Mouse (Mus musculus): Measurements from ENCODE around the gene Nfia.

DNA sequence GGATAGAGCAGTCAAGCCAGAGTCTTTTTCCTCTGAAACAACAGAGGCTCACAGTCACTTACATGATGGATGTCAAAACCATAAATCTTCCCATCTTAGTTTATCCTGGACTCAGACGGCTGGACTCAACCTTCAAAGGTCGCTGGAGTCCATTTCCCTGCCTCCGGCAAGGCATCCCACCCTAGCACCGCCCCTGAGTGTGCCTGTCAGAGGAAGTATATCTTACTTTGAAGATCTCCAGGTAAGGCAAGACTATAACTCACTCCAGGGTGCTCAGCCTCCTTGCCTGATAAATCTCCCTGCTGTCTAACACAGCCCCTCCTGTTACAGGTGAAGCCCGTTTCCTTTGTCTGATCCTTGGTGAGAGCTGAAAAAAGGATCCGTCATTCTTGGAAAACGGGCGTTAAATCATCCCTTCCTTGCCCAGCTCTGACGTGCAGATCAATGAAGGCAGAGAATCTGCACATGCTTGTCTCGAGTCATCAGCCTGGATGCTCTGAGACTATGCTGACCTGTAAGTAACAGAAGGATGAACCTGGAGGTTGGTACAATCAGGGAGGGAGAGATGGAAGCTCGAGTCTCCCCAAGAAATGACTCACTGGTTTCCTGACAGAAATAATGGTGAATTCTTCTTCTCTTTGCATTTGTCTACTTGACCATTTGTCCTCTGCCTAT lies 353.6 kb downstream of the Nfia start:
- TF ChIP-seq CTCF (IDR thresholded peaks at IDR 0.05; ENCODE audit: control insufficient read depth, insufficient read depth, insufficient replicate concordance, low read depth, low read length), result no peak
- no peak for TF ChIP-seq POLR2A (IDR thresholded peaks at IDR 0.05; ENCODE audit: control insufficient read depth, low read depth, low read length)
